Mouse (Mus musculus) ES-E14 (cell line): Measurements from ENCODE around the gene Xaf1.

Experiments
- MAFK ChIP-seq: IDR thresholded peaks from 2 replicates; pipeline ENCODE4 v1.6.1; 2014; ENCODE audit warnings: mild to moderate bottlenecking, low read depth, low read length, inconsistent platforms; ENCODE audit not compliant: insufficient read depth
- ZNF384 ChIP-seq: IDR thresholded peaks from 2 replicates; pipeline ENCODE4 v1.6.1; 2012; ENCODE audit warnings: low read depth, low read length, inconsistent platforms

DNA sequence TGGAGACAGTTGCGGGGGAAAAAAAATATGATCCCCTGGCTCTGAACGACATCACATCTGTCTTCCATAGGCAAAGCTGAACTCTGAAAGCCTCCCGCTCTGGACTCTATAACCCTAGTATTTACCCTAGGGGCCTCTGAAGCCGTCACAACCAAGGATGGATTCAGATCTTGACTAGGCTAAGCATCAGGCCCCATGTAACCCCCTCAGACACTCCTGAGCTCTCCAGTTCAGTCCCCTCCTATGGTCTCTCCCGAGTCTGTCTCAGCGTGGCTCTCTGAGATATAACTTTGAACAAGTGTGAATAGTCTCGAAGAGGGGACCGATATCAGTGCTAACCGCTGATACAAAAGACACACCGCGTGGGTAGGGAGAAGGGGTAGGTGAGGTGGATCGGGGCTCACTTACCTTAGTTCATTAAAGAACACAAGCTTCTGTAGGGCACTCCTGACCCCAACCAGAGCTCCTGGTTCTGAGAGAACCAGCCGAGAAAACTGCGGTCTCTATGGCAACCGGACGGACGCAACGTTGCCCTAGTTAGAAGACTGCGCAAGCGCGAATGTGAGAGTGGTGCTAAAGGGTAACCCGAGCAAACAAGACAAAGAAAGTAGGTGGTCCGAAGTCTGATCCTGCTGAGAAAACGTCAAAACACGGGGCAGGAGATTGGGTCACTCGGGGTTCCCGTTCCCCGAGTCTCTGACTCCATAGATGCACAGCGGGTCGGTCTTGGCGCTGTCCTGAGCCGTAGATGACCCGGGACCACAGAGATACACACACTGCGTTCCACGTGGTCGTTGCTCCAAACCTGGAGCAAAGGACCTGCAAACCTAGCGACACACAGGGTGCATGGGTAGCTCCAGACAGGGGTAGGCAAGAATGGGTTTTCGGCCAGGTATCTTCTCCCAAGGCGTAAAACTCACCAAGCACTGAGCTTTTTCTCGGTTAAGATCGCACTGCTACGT is 60.2 kb downstream of the Xaf1 start:
- no peak for TF ChIP-seq ZNF384
- TF ChIP-seq MAFK, result no peak
